Comparison of ENCODE assay signal across 9 mouse cellular contexts in genomic region chr10:53341288-53341965, GRCm38 (mm10). TPM values are rescaled to one million over a fixed set of nuclear protein-coding genes. Genes with fewer than 3 reads are reported as not detected.
DNase-seq lines count a peak whose midpoint lies in the region; ATAC-seq and TF ChIP-seq lines count a peak whose summit lies in the region.
"Had no signal": no experiment of that assay in that cellular context is flagged by ENCODE, and none has a peak within 500 bp of the region (broad histone marks: within the 10 kb centered on the region; RNA-seq: fewer than 3 reads in every experiment).

No protein-coding gene starts in this region.

- DNase-seq in gastrocnemius, adult 2 months = no peak
- no peak for DNase-seq in gastrocnemius, postnatal 25 days
- peak; percentile 72 for DNase-seq in midbrain, embryonic 11.5 days (ENCODE audit: low spot score, missing footprints)
- DNase-seq in midbrain, embryonic 10.5 days (ENCODE audit: low spot score) = no peak
- DNase-seq in forebrain, embryonic 14.5 days (ENCODE audit: low spot score) = peak; percentile 67
- DNase-seq in midbrain, embryonic 14.5 days = peak; percentile 66
- DNase-seq in limb, embryonic 10.5 days (ENCODE audit: low spot score) = no peak
- DNase-seq in urinary bladder, adult 2 months (ENCODE audit: low spot score) = no peak

- WGBS in midbrain, embryonic 11.5 days = 76% methylated on average over 7 of the region's 7 CpGs
- WGBS in midbrain, embryonic 10.5 days = 73% methylated on average over 7 of the region's 7 CpGs
- 76% methylated on average over 7 of the region's 7 CpGs for WGBS in forebrain, embryonic 14.5 days
- WGBS in midbrain, embryonic 14.5 days = 80% methylated on average over 7 of the region's 7 CpGs
- WGBS in limb, embryonic 10.5 days = 80% methylated on average over 7 of the region's 7 CpGs

- H3K27ac ChIP-seq in gastrocnemius, adult 2 months = no peak overlapping the region; the same call in 1 of the 2 replicates
- no peak overlapping the region for H3K27ac ChIP-seq in midbrain, embryonic 11.5 days (ENCODE audit: low read depth, low read length)
- H3K27ac ChIP-seq in midbrain, embryonic 10.5 days (replicated peaks) = no peak overlapping the region
- H3K27ac ChIP-seq in forebrain, embryonic 14.5 days (ENCODE audit: low read depth, low read length) = no peak overlapping the region
- no peak overlapping the region for H3K27ac ChIP-seq in midbrain, embryonic 14.5 days (replicated peaks; ENCODE audit: low read depth, low read length)
- no peak overlapping the region for H3K27ac ChIP-seq in limb, embryonic 10.5 days

- no peaks in the 10 kb centered on the region for H3K36me3 ChIP-seq in midbrain, embryonic 11.5 days (ENCODE audit: control insufficient read depth, insufficient read depth, low read length)
- H3K36me3 ChIP-seq in midbrain, embryonic 10.5 days = no peaks in the 10 kb centered on the region
- no peaks in the 10 kb centered on the region for H3K36me3 ChIP-seq in forebrain, embryonic 14.5 days (ENCODE audit: control insufficient read depth, insufficient read depth, low read length)
- H3K36me3 ChIP-seq in midbrain, embryonic 14.5 days (ENCODE audit: control insufficient read depth, insufficient read depth, low read length) = no peaks in the 10 kb centered on the region
- no peaks in the 10 kb centered on the region for H3K36me3 ChIP-seq in limb, embryonic 10.5 days

- ATAC-seq in midbrain, embryonic 11.5 days (ENCODE audit: low FRiP score) = peak; percentile 46; the same call in 1 of the 2 replicates
- ATAC-seq in forebrain, embryonic 14.5 days = peak; percentile 79; the same call in 1 of the 2 replicates
- peak; percentile 58; the same call in 1 of the 2 replicates for ATAC-seq in midbrain, embryonic 14.5 days (ENCODE audit: low FRiP score, low TSS enrichment)

- intact Hi-C loops in gastrocnemius, adult 2 months (cut with DNase I) = loop anchor here (2.0 to 10.0 kb wide), 2 partner anchors 227 to 253 kb away; partner anchors contain the start of gene Asf1a

- no peaks in the 10 kb centered on the region for H3K27me3 ChIP-seq in midbrain, embryonic 11.5 days (ENCODE audit: control insufficient read depth, insufficient read depth, low read length)
- H3K27me3 ChIP-seq in midbrain, embryonic 10.5 days (ENCODE audit: low read depth, poor library complexity, severe bottlenecking) = no peaks in the 10 kb centered on the region
- H3K27me3 ChIP-seq in forebrain, embryonic 14.5 days (replicated peaks; ENCODE audit: control insufficient read depth, insufficient read depth, low read length) = no peaks in the 10 kb centered on the region
- no peaks in the 10 kb centered on the region for H3K27me3 ChIP-seq in midbrain, embryonic 14.5 days (ENCODE audit: control insufficient read depth, insufficient read depth, low read length)
- H3K27me3 ChIP-seq in limb, embryonic 10.5 days (ENCODE audit: low read depth, poor library complexity, severe bottlenecking) = no peaks in the 10 kb centered on the region

- no peaks in the 10 kb centered on the region for H3K4me1 ChIP-seq in midbrain, embryonic 11.5 days (ENCODE audit: control insufficient read depth, insufficient read depth, low read length)
- H3K4me1 ChIP-seq in midbrain, embryonic 10.5 days = no peaks in the 10 kb centered on the region
- H3K4me1 ChIP-seq in forebrain, embryonic 14.5 days (ENCODE audit: control insufficient read depth, insufficient read depth, low read length) = no peaks in the 10 kb centered on the region
- no peaks in the 10 kb centered on the region for H3K4me1 ChIP-seq in midbrain, embryonic 14.5 days (ENCODE audit: control insufficient read depth, insufficient read depth, low read length)
- H3K4me1 ChIP-seq in limb, embryonic 10.5 days = peaks cover 3% of the 10 kb centered on the region; the same call in 1 of the 2 replicates

- H3K9ac ChIP-seq in midbrain, embryonic 11.5 days (ENCODE audit: low read length) = no peak overlapping the region
- H3K9ac ChIP-seq in forebrain, embryonic 14.5 days (ENCODE audit: low read length) = no peak overlapping the region
- H3K9ac ChIP-seq in midbrain, embryonic 14.5 days (replicated peaks; ENCODE audit: low read length) = no peak overlapping the region

- H3K9me3 ChIP-seq in midbrain, embryonic 11.5 days (ENCODE audit: control insufficient read depth, low read length) = no peaks in the 10 kb centered on the region
- no peaks in the 10 kb centered on the region for H3K9me3 ChIP-seq in midbrain, embryonic 10.5 days (replicated peaks)
- no peaks in the 10 kb centered on the region for H3K9me3 ChIP-seq in forebrain, embryonic 14.5 days (replicated peaks; ENCODE audit: control insufficient read depth, low read length)
- H3K9me3 ChIP-seq in midbrain, embryonic 14.5 days (ENCODE audit: control insufficient read depth, low read length) = no peaks in the 10 kb centered on the region
- no peaks in the 10 kb centered on the region for H3K9me3 ChIP-seq in limb, embryonic 10.5 days (replicated peaks)

- no peak overlapping the region for H3K4me2 ChIP-seq in midbrain, embryonic 11.5 days
- no peak overlapping the region for H3K4me2 ChIP-seq in forebrain, embryonic 14.5 days (ENCODE audit: low read length)
- no peak overlapping the region for H3K4me2 ChIP-seq in midbrain, embryonic 14.5 days (ENCODE audit: low read length)

- no peak overlapping the region for H3K4me3 ChIP-seq in gastrocnemius, adult 2 months
- H3K4me3 ChIP-seq in midbrain, embryonic 11.5 days (ENCODE audit: low read depth, low read length) = no peak overlapping the region
- H3K4me3 ChIP-seq in midbrain, embryonic 10.5 days = no peak overlapping the region
- H3K4me3 ChIP-seq in forebrain, embryonic 14.5 days (ENCODE audit: low read depth, low read length) = no peak overlapping the region
- H3K4me3 ChIP-seq in midbrain, embryonic 14.5 days (replicated peaks; ENCODE audit: low read depth, low read length) = no peak overlapping the region
- H3K4me3 ChIP-seq in limb, embryonic 10.5 days = no peak overlapping the region

- peak; percentile 75 for TF ChIP-seq CTCF in gastrocnemius, adult 2 months (IDR thresholded peaks at IDR 0.05)

RNA-seq across cellular contexts. Expression of gene Pln, which starts 4.0 kb away (rescaled TPM):
- total RNA-seq in gastrocnemius, adult 2 months (2021) = 10 to 100 TPM in 1 of 2 experiments, 1 to 10 TPM in 1; 7.6 to 25.9 TPM
- total RNA-seq in gastrocnemius, postnatal 25 days (2021) = 1 to 10 TPM; 1.1 to 1.6 TPM
- 1.1 and 1.4 TPM in 2 replicates for polyA plus RNA-seq in midbrain, embryonic 11.5 days (2014; fragmentation: Nextera tagmentation; extraction: Ambion mirVana)
- 0.69 and 0.91 TPM in 2 replicates for polyA plus RNA-seq in midbrain, embryonic 10.5 days (2016; fragmentation: Nextera tagmentation; extraction: Ambion mirVana)
- polyA plus RNA-seq in forebrain, embryonic 14.5 days (2014; fragmentation: Nextera tagmentation; extraction: Ambion mirVana) = 0.74 and 0.90 TPM in 2 replicates
- polyA plus RNA-seq in midbrain, embryonic 14.5 days (2014; fragmentation: Nextera tagmentation; extraction: Ambion mirVana) = 1.1 and 1.2 TPM in 2 replicates
- 1.6 and 1.8 TPM in 2 replicates for polyA plus RNA-seq in limb, embryonic 10.5 days (2016; fragmentation: Nextera tagmentation; extraction: Ambion mirVana)
- 12.2 and 14.3 TPM in 2 replicates for polyA plus RNA-seq in urinary bladder, adult 2 months (2012; rRNA removed)
- total RNA-seq: neutrophil, adult 5-6 weeks had no signal

RNA-seq across cellular contexts. Expression of gene Cep85l, which starts 38.3 kb away (rescaled TPM):
- 10 to 100 TPM; 45.6 to 62.4 TPM for total RNA-seq in gastrocnemius, adult 2 months (2021)
- total RNA-seq in gastrocnemius, postnatal 25 days (2021) = 10 to 100 TPM; 30.7 to 85.6 TPM
- polyA plus RNA-seq in midbrain, embryonic 11.5 days (2014; fragmentation: Nextera tagmentation; extraction: Ambion mirVana) = 3.8 and 4.4 TPM in 2 replicates
- 2.7 and 3.9 TPM in 2 replicates for polyA plus RNA-seq in midbrain, embryonic 10.5 days (2016; fragmentation: Nextera tagmentation; extraction: Ambion mirVana)
- polyA plus RNA-seq in forebrain, embryonic 14.5 days (2014; fragmentation: Nextera tagmentation; extraction: Ambion mirVana) = 10.3 and 12.2 TPM in 2 replicates
- 8.0 and 8.3 TPM in 2 replicates for polyA plus RNA-seq in midbrain, embryonic 14.5 days (2014; fragmentation: Nextera tagmentation; extraction: Ambion mirVana)
- 4.8 and 6.1 TPM in 2 replicates for polyA plus RNA-seq in limb, embryonic 10.5 days (2016; fragmentation: Nextera tagmentation; extraction: Ambion mirVana)
- 7.4 and 9.0 TPM in 2 replicates for polyA plus RNA-seq in urinary bladder, adult 2 months (2012; rRNA removed)

Comparison
In these comparisons a context has a peak if more than half of its experiments do, and no peak if none do; other contexts are left out.
1. DNase-seq: peak in midbrain, embryonic 11.5 days (single experiment), forebrain, embryonic 14.5 days (single experiment) and midbrain, embryonic 14.5 days (single experiment); none in gastrocnemius, adult 2 months (single experiment), gastrocnemius, postnatal 25 days (single experiment), midbrain, embryonic 10.5 days (single experiment), limb, embryonic 10.5 days (single experiment) and urinary bladder, adult 2 months (single experiment).
2. Peak in every context shown above with its lines, with median percentiles within 50 percentile points of each other: ATAC-seq.